Mouse (Mus musculus) lung, postnatal 25 days (tissue): ENCODE results near the gene Palld.

Source experiments
- DNase-seq: peaks from one replicate; pipeline ENCODE4 v3.0.0; 2022; ENCODE audit warnings: low spot score

Palld gene

GRCm38 (mm10) chr8:61587731-61588130, 314.8 kb downstream of the Palld start:
- DNase-seq, result no peak

DNA sequence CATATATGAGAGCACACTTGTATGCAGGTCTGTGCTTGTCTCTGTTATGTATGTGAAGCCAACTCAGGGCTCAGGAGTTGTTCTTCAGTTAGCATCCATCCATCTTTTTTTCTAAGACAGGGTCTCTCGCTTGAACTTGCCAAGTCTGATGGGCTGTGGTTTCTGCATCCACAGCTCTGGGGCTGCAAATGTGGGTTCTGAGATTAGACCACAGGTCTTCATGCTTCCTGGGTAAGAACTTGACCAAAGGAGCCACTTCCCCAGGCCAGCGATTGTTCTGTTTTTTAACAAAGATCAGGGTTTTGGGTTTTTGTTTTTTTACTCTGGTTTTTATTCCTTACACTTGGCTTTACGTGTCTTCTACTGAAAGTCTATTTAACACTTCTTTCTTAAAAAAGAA, 316.0 kb downstream of the Palld start:
- DNase-seq, result no peak

- DNase-seq, result no peak
Observed at GRCm38 (mm10) chr8:61585746-61586145, 316.7 kb downstream of the Palld start.

- no peak for DNase-seq
Observed at GRCm38 (mm10) chr8:61584714-61585383, 317.6 kb downstream of the Palld start.

DNA sequence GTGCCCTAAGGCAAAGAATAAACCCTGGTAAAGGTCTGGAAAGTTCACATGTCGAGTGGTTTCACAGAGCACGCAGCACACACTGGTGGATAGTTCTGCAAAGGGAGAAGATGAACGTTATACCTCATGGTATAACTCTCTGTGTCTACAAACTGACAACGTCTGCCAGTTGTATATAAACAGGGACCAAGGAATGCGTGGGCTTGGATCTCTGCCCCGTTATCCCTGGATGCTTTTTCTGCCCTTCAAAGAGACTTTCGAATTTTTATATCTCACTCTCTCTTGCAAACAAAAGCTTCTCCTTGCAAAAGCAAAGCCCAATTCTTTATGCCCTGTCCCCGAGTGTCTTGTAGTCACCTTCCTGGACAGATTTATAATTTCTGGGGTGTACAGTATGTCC, 319.9 kb downstream of the Palld start:
- DNase-seq, result no peak

DNA sequence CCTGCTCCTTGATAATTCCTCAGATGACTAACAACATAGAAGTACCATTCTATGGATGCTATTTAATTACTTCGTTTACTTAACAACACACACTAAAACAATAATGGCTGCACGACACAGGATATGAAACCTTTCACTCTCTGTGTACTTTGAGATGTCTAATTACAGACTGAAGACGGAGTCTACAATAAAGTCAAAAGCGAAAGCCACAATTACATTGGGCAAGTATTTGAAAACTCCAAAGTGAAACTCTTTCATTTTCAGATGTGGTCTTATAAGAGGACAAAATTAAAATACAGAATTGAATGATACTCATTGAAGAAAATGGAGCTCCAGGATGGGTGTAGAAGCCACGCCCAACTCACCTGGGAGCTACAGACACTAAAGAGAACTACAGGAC, 321.2 kb downstream of the Palld start:
- DNase-seq, result no peak

GRCm38 (mm10) chr8:61579831-61580230, 322.7 kb downstream of the Palld start:
- no peak for DNase-seq

DNA sequence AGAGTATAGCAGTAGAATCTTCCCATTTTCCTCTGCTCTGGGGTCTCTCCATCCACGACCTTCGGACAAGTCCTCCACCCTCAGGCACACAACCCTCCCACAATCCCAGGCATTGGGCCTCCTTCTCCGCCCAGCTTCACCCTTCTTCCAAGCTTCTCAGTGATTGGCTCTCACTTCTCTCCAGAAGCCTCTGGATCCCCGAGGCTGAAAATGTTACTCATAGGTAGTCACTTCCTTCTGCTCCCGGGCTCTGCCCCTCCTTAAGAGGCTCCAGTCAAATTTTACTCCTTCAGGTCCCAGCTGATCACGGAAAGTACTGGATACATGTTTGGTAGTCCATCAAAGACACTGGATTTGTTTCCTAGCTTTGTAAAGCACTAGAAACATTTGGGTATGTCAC, 323.7 kb downstream of the Palld start:
- no peak for DNase-seq

DNA sequence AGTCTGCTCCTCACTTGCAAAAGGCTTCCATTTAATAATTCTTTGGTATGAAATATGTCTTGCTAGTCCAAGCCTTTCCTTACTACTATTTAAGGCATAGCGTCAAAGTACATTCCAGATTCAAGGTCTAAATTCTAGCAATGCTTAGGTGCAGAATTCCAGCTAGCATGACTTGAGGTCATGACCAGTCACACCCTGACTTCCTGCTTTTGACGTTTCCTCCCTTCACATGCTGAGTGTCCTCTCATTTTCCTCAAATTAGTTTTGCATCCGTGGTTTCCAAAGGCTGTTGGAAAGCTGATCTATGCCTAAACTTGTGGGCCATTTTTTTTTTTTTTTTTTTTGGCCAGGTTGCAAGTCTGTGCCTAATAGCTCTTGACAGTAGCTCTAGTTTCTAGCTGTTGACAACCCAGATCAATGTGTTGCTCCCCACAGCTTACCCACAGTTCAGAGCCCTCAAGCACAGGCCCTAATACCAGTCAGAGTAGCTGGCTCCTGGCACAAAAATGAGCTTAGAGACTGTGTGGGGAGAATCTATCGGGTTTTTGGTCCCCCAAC, 327.3 kb downstream of the Palld start:
- no peak for DNase-seq

- no peak for DNase-seq
Observed at GRCm38 (mm10) chr8:61574526-61574925, 328.0 kb downstream of the Palld start.

DNA sequence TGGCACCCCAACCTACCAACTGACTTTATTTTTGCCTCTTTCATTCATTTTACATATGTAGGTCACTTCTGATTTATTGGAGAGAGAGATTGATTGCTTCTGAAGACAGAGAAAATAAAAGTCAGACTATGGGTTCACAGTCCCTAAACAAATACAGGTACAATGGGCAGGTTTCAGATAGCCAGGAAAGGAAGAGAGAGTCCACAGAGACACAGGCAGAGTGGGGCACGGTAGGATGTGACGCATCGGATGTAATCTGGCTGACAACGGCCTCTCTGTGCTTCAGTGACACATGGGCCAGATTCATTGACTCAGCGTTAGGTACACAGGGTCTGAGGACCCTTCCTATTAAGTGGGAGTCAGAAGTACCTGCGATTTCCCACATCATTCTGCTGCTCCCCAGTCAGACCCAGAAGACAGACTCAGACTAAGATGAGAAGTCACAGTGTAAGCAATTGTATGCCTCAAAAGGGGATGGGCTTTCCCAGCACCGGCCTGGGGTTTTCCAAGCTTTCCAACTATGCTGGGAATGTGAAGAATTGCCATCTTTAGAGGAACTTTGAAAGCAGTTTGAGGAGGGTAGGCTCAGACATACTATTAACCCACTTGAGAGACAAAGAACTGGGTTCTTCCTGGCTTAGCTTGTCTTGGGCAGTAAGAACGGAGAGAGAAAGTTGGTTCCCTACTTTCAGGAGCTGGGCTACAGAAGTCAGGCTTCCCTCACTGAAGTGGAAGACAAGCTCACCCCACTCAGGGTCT, 329.1 kb downstream of the Palld start:
- no peak for DNase-seq

DNA sequence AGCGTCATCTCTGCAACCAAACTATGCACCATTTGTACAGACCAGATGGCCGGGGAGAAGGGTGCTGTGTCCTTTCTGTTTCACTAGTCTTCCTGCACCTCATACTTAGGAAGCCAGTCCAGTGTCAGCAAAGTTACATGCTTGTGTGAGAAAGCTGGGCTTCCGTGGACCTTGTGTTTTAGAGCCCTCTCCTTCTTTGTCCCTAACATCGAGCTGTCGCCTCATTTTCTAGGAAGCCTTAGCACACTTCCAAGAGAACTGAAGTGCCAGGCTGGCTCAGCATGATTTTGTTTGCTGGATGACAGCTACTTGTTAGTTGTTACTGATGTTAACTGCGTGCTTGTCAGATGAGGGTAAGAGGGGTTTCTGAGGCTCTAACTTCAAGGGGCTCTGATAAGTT, 329.8 kb downstream of the Palld start:
- no peak for DNase-seq

DNA sequence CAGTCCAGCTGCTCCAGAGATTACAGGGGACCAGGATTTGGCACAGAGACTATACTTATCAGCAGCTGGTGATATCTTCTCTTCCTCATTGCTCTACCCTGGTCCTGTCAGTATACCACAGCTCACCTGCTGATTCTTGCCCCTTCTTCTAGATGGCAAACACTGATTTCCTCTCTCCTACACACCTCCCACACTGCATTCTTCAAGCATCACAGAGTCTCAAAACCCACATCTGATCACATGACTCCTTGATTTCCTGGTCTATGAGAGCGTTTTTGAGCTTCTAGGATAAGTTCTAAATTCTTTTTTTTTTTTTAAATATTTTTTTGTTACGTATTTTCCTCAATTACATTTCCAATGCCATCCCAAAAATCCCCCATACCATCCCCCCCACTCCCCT, 331.9 kb downstream of the Palld start:
- DNase-seq, result no peak

GRCm38 (mm10) chr8:61569721-61570120, 332.8 kb downstream of the Palld start:
- no peak for DNase-seq

DNA sequence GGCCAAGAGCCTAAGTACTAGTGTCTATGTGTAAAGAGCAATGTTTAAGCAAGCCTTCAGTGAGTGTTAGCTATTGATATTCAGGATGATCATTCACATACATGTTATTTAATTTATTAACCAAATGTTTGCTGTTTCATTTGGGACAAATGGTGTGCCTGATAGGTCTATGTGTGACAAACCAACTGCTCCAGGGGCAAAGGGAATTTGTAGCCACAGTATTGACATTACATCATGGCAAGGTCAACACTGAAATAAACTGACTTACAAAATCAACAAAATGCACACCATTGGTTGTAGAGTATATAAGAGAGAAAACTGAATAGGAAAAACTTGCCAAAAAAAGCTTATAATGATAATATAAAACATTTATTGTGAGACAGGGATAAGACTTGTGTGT, 333.3 kb downstream of the Palld start:
- DNase-seq, result no peak

DNA sequence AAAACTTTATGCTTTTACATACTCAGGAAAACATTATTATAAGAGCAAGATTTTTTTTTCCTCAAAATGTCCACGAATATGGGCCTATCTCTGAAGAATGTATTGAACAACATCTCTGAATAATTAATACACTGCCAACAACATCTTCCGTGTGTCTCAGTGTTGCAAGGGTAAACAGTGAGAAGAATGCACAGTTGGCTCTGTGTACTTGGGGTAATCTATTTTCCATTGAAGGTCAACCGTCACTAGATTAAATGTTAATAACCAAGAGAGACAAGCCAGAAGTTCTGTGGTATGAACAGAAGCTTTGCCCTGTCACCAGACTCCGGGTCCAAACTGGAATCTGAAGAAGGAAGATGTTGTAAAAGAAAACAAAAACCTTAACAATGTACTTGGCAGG, 339.1 kb downstream of the Palld start:
- DNase-seq, result no peak

GRCm38 (mm10) chr8:61562626-61563025, 339.9 kb downstream of the Palld start:
- no peak for DNase-seq

- DNase-seq, result no peak
Observed at GRCm38 (mm10) chr8:61561220-61561619, 341.3 kb downstream of the Palld start.

- no peak for DNase-seq
Observed at GRCm38 (mm10) chr8:61559979-61560378, 342.5 kb downstream of the Palld start.

GRCm38 (mm10) chr8:61559450-61559849, 343.0 kb downstream of the Palld start:
- DNase-seq, result no peak

DNA sequence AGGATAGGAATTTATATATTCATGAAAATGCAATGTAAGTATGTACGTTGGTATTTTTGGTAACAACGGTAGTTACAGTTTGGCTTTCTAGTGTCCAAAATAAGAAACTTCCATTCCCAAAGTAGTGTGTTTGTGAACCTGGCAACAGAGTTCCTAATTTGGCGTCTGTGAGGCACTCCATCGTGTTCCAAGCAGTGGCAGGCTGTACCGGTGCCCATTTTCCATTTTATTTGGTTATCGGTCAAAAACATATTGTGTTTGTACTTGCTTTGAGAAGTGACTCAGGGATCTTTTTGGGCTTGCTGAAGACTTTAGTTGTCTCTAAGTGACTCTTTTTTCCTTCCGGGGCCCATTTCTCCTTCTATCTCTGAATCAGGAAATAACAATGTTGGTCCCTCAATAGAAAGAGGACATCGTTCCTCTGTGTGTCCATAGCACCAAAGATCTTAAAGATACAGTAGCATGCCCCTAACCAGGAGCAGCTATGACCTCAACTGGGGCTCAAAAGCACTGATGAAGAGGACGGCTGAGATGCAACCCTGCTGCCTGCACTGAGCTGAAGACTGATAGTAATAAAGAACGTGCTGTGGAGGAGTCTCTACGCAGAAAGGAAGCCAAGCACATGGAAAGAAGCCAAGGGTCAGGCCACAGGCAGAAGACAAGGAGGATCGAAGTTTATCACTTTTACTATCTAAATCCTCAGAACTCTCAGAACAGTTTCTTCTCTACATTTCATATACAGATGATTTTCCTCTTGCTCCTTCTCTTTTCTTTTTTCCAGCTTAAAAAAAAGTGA, 344.2 kb downstream of the Palld start:
- peak; percentile 31 for DNase-seq

DNA sequence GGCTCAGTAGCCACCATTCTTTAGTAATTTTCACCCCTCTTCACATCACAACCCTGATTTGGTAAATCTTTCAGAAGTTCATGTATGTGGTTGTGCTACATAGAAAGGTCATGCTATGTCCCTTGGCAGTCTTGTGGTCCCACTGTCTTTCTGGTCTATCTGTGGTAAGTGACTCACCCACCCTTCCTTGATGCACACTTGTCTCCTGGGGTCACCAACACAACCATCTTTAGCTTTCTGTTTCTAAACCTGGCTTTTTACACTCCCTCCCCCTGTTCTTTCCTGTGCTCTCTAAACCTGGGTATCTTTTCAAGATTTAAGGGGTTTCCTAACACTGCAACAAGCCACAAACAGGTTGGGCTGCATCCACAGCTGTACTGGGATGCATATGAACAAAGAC, 345.5 kb downstream of the Palld start:
- no peak for DNase-seq

- no peak for DNase-seq
Observed at GRCm38 (mm10) chr8:61556219-61556618, 346.3 kb downstream of the Palld start.
